Mouse (Mus musculus): ENCODE results near the gene Sumo3. TPM values are rescaled to one million over a fixed set of nuclear protein-coding genes. Genes with fewer than 3 reads are reported as not detected.

Sumo3 gene
- total RNA-seq, 2 experiments from 2014 or later = 142 to 156 TPM

GRCm38 (mm10) chr10:77658286-77658994 lies 52.5 kb downstream of the Sumo3 start:
- H3K4me3 ChIP-seq = no peak overlapping the region
- TF ChIP-seq CTCF (IDR thresholded peaks at IDR 0.05) = no peak
- no peak overlapping the region for H3K27ac ChIP-seq
- intact Hi-C loops (cut with DNase I) = no loop called here
- DNase-seq (ENCODE audit: extremely low spot score in 1 of 2, low spot score in 2 of 2) = no peak

GRCm38 (mm10) chr10:77663949-77664665 lies 58.2 kb downstream of the Sumo3 start:
- intact Hi-C loops (cut with DNase I) = no loop called here
- Histone ChIP-seq H3K4me3 (no peak overlapping the region), H3K27ac (no peak overlapping the region)
- no peak for TF ChIP-seq CTCF (IDR thresholded peaks at IDR 0.05)
- no peak for DNase-seq (ENCODE audit: extremely low spot score in 1 of 2, low spot score in 2 of 2)

- H3K27ac ChIP-seq = no peak overlapping the region
- no peak overlapping the region for H3K4me3 ChIP-seq
- no peak for DNase-seq (ENCODE audit: extremely low spot score in 1 of 2, low spot score in 2 of 2)
- intact Hi-C loops (cut with DNase I) = no loop called here
- TF ChIP-seq CTCF (IDR thresholded peaks at IDR 0.05) = no peak
These were observed 60.4 kb downstream of the Sumo3 start for GRCm38 (mm10) chr10:77666342-77666741.

GRCm38 (mm10) chr10:77667402-77667801 lies 61.5 kb downstream of the Sumo3 start:
- Histone ChIP-seq H3K27ac (no peak overlapping the region), H3K4me3 (no peak overlapping the region)
- DNase-seq (ENCODE audit: extremely low spot score in 1 of 2, low spot score in 2 of 2) = no peak
- no peak for TF ChIP-seq CTCF (IDR thresholded peaks at IDR 0.05)
- intact Hi-C loops (cut with DNase I) = no loop called here

Small RNA genes lying within 50 kb of the gene (microRNA-seq; reads per million reads assigned to microRNA genes)
- 12.2 to 17.3 reads per million in 2 experiments for gene Mir1930

Other genes with a start within 250 kb of the Sumo3 start
- 100 to 1,000 TPM; 139 to 152 TPM for gene Adarb1, start 187.8 kb upstream of the Sumo3 start, total RNA-seq (2021)
- gene Fam207a, start 90.3 kb upstream of the Sumo3 start, total RNA-seq (2021) = 10 to 100 TPM; 32.6 to 35.7 TPM
- gene Itgb2, start 75.8 kb upstream of the Sumo3 start, total RNA-seq (2021) = 1 to 10 TPM; 3.0 to 3.5 TPM
- 10 to 100 TPM; 71.6 to 77.6 TPM for gene Pttg1ip, start 24.4 kb upstream of the Sumo3 start, total RNA-seq (2021)
- 1 to 10 TPM; 2.0 to 5.3 TPM for gene Gm49325, start 100 bp downstream of the Sumo3 start, total RNA-seq (2021)
- gene Ube2g2, start 16.2 kb downstream of the Sumo3 start, total RNA-seq (2021) = 10 to 100 TPM; 47.4 to 48.0 TPM
- under 1 TPM; 0.18 to 0.21 TPM for gene Tspear, start 80.5 kb downstream of the Sumo3 start, total RNA-seq (2021)
- not detected for gene Gm19402, start 84.7 kb downstream of the Sumo3 start, total RNA-seq (2021)
- not detected for gene Gm9508, start 91.1 kb downstream of the Sumo3 start, total RNA-seq (2021)
- not detected for gene Gm10272, start 100.5 kb downstream of the Sumo3 start, total RNA-seq (2021)
- gene Gm10024, start 105.4 kb downstream of the Sumo3 start, total RNA-seq (2021) = not detected
- not detected for gene Gm10142, start 109.7 kb downstream of the Sumo3 start, total RNA-seq (2021)
- gene Krtap12-1, start 114.5 kb downstream of the Sumo3 start, total RNA-seq (2021) = not detected
- gene Gm10100, start 120.4 kb downstream of the Sumo3 start, total RNA-seq (2021) = not detected
- not detected for gene Gm18596, start 136.5 kb downstream of the Sumo3 start, total RNA-seq (2021)
- gene Gm9736, start 145.3 kb downstream of the Sumo3 start, total RNA-seq (2021) = not detected
- gene Gm3233, start 153.6 kb downstream of the Sumo3 start, total RNA-seq (2021) = not detected
- not detected for gene Gm3238, start 165.2 kb downstream of the Sumo3 start, total RNA-seq (2021)
- not detected for gene Gm7138, start 170.8 kb downstream of the Sumo3 start, total RNA-seq (2021)
- gene Gm3250, start 176.4 kb downstream of the Sumo3 start, total RNA-seq (2021) = not detected
- gene Gm7137, start 182.1 kb downstream of the Sumo3 start, total RNA-seq (2021) = not detected
- not detected for gene Gm9639, start 189.0 kb downstream of the Sumo3 start, total RNA-seq (2021)
- not detected for gene Gm19668, start 193.0 kb downstream of the Sumo3 start, total RNA-seq (2021)
- not detected for gene Gm9507, start 205.7 kb downstream of the Sumo3 start, total RNA-seq (2021)
- not detected for gene Gm2696, start 208.6 kb downstream of the Sumo3 start, total RNA-seq (2021)
- not detected for gene Krtap10-4, start 221.0 kb downstream of the Sumo3 start, total RNA-seq (2021)
- gene Krtap10-10, start 229.8 kb downstream of the Sumo3 start, total RNA-seq (2021) = not detected
- not detected for gene Gm36176, start 240.7 kb downstream of the Sumo3 start, total RNA-seq (2021)
- not detected for gene Gm10318, start 246.8 kb downstream of the Sumo3 start, total RNA-seq (2021)

All from left cerebral cortex, adult 2 months (tissue).